Mouse (Mus musculus) stomach, embryonic 15.5 days (tissue): Measurements from ENCODE around the gene Zfhx3. TPM values are rescaled to one million over a fixed set of nuclear protein-coding genes. Genes with fewer than 3 reads are reported as not detected.

ENCODE experiments used
- ATAC-seq: fragments of 200-750 bp; cut with Nextera tagmentation; 2 replicates; pipeline ENCODE4 v1.8.0; 2017; ENCODE audit warnings: low read depth, moderate number of reproducible peaks, moderate TSS enrichment; ENCODE audit not compliant: insufficient read depth, low FRiP score
- H3K27ac ChIP-seq: fragments of 300-500 bp; sonication (generic); 2 replicates; pipeline ENCODE4 v1.5.1; 2015; ENCODE audit warnings: mild to moderate bottlenecking, inconsistent platforms
- H3K27me3 ChIP-seq: fragments of 300-500 bp; sonication (generic); replicated peaks from 2 replicates; pipeline ENCODE4 v1.6.1; 2015; ENCODE audit warnings: inconsistent platforms
- H3K36me3 ChIP-seq: fragments of 300-500 bp; sonication (generic); 2 replicates; pipeline ENCODE4 v1.6.1; 2015; ENCODE audit warnings: inconsistent platforms
- H3K4me1 ChIP-seq: fragments of 300-500 bp; sonication (generic); 2 replicates; pipeline ENCODE4 v1.6.1; 2015; ENCODE audit warnings: inconsistent platforms
- H3K4me2 ChIP-seq: fragments of 300-500 bp; sonication (generic); 2 replicates; pipeline ENCODE4 v1.6.1; 2015; ENCODE audit warnings: mild to moderate bottlenecking, inconsistent platforms
- H3K4me3 ChIP-seq: fragments of 300-500 bp; sonication (generic); replicated peaks from 2 replicates; pipeline ENCODE4 v1.5.1; 2015; ENCODE audit warnings: inconsistent platforms
- H3K9ac ChIP-seq: fragments of 300-500 bp; sonication (generic); 2 replicates; pipeline ENCODE4 v1.6.1; 2015; ENCODE audit warnings: inconsistent platforms
- H3K9me3 ChIP-seq: fragments of 300-500 bp; sonication (generic); 2 replicates; pipeline ENCODE4 v1.6.1; 2016; ENCODE audit warnings: inconsistent platforms
- WGBS: fragments of 180-500 bp; shearing (Covaris S2); methylation state at CpG from one replicate; pipeline ENCODE4 v1.1.7; 2015; 5-methylcytosine and 5-hydroxymethylcytosine counted together
- polyA plus RNA-seq: library from polyadenylated mRNA; unstranded; fragments of >200 nt; fragmentation: Nextera tagmentation; extraction: Ambion mirVana; gene quantifications from 2 replicates; pipeline ENCODE4 v1.2.1, GENCODE M21; 2015

Zfhx3 gene
- polyA plus RNA-seq, 1 experiment from 2014 or later = 12.9 TPM

GRCm38 (mm10) chr8:108621296-108621695 lies 678.9 kb downstream of the Zfhx3 start:
- ATAC-seq = no peak
- H3K36me3 ChIP-seq = no peaks in the 10 kb centered on the region
- 40% methylated on average over 7 of the region's 7 CpGs for WGBS
- no peaks in the 10 kb centered on the region for H3K4me1 ChIP-seq
- H3K4me2 ChIP-seq = no peak overlapping the region
- no peaks in the 10 kb centered on the region for H3K27me3 ChIP-seq
- H3K4me3 ChIP-seq = no peak overlapping the region
- no peak overlapping the region for H3K27ac ChIP-seq
- H3K9me3 ChIP-seq = no peaks in the 10 kb centered on the region
- H3K9ac ChIP-seq = no peak overlapping the region

GRCm38 (mm10) chr8:108623660-108624059 lies 681.2 kb downstream of the Zfhx3 start:
- H3K4me2 ChIP-seq = no peak overlapping the region
- H3K9ac ChIP-seq = no peak overlapping the region
- H3K36me3 ChIP-seq = no peaks in the 10 kb centered on the region
- H3K27ac ChIP-seq = no peak overlapping the region
- no peaks in the 10 kb centered on the region for H3K9me3 ChIP-seq
- no peak overlapping the region for H3K4me3 ChIP-seq
- H3K4me1 ChIP-seq = no peaks in the 10 kb centered on the region
- no peak for ATAC-seq
- no peaks in the 10 kb centered on the region for H3K27me3 ChIP-seq
- WGBS = 59% methylated on average over 5 of the region's 5 CpGs

GRCm38 (mm10) chr8:108625571-108626120 lies 683.2 kb downstream of the Zfhx3 start:
- Histone ChIP-seq H3K4me2 (no peak overlapping the region), H3K27me3 (no peaks in the 10 kb centered on the region), H3K27ac (no peak overlapping the region), H3K4me3 (no peak overlapping the region), H3K36me3 (no peaks in the 10 kb centered on the region), H3K9ac (no peak overlapping the region), H3K9me3 (no peaks in the 10 kb centered on the region), H3K4me1 (no peaks in the 10 kb centered on the region)
- ATAC-seq = no peak
- 77% methylated on average over 9 of the region's 9 CpGs for WGBS

- Histone ChIP-seq H3K27me3 (no peaks in the 10 kb centered on the region), H3K4me1 (no peaks in the 10 kb centered on the region), H3K36me3 (no peaks in the 10 kb centered on the region), H3K27ac (no peak overlapping the region), H3K4me2 (no peak overlapping the region), H3K4me3 (no peak overlapping the region), H3K9me3 (no peaks in the 10 kb centered on the region), H3K9ac (no peak overlapping the region)
- 86% methylated on average over 1 of the region's 1 CpGs for WGBS
- no peak for ATAC-seq
Observed at GRCm38 (mm10) chr8:108631069-108631468, 688.6 kb downstream of the Zfhx3 start.

- WGBS = 49% methylated on average over 3 of the region's 3 CpGs
- H3K4me1 ChIP-seq = no peaks in the 10 kb centered on the region
- no peak overlapping the region for H3K4me3 ChIP-seq
- no peaks in the 10 kb centered on the region for H3K9me3 ChIP-seq
- ATAC-seq = no peak
- H3K9ac ChIP-seq = no peak overlapping the region
- H3K27me3 ChIP-seq = no peaks in the 10 kb centered on the region
- H3K36me3 ChIP-seq = no peaks in the 10 kb centered on the region
- no peak overlapping the region for H3K4me2 ChIP-seq
- H3K27ac ChIP-seq = no peak overlapping the region
Observed at GRCm38 (mm10) chr8:108634282-108634681, 691.8 kb downstream of the Zfhx3 start.

GRCm38 (mm10) chr8:108637887-108638286 lies 695.4 kb downstream of the Zfhx3 start:
- H3K9ac ChIP-seq = no peak overlapping the region
- H3K27ac ChIP-seq = no peak overlapping the region
- no peaks in the 10 kb centered on the region for H3K27me3 ChIP-seq
- no peak overlapping the region for H3K4me3 ChIP-seq
- H3K36me3 ChIP-seq = no peaks in the 10 kb centered on the region
- WGBS = 86% methylated on average over 2 of the region's 2 CpGs
- H3K9me3 ChIP-seq = no peaks in the 10 kb centered on the region
- no peak for ATAC-seq
- no peaks in the 10 kb centered on the region for H3K4me1 ChIP-seq
- no peak overlapping the region for H3K4me2 ChIP-seq

GRCm38 (mm10) chr8:108645660-108646059 lies 703.2 kb downstream of the Zfhx3 start:
- peaks cover 8% of the 10 kb centered on the region; the same call in 1 of the 2 replicates for H3K4me1 ChIP-seq
- H3K36me3 ChIP-seq = no peaks in the 10 kb centered on the region
- ATAC-seq = no peak
- H3K27ac ChIP-seq = no peak overlapping the region
- H3K27me3 ChIP-seq = no peaks in the 10 kb centered on the region
- WGBS = 81% methylated on average over 3 of the region's 3 CpGs
- no peak overlapping the region for H3K4me2 ChIP-seq
- no peak overlapping the region for H3K9ac ChIP-seq
- no peak overlapping the region for H3K4me3 ChIP-seq
- H3K9me3 ChIP-seq = no peaks in the 10 kb centered on the region

GRCm38 (mm10) chr8:108647556-108647955 lies 705.1 kb downstream of the Zfhx3 start:
- Histone ChIP-seq H3K27ac (peak overlapping the region; percentile 13; the same call in 1 of the 2 replicates), H3K9me3 (no peaks in the 10 kb centered on the region), H3K4me2 (no peak overlapping the region), H3K4me1 (peaks cover 8% of the 10 kb centered on the region; the same call in 1 of the 2 replicates), H3K9ac (no peak overlapping the region), H3K36me3 (no peaks in the 10 kb centered on the region), H3K4me3 (no peak overlapping the region), H3K27me3 (no peaks in the 10 kb centered on the region)
- WGBS = 19% methylated on average over 8 of the region's 8 CpGs
- no peak for ATAC-seq

- no peak overlapping the region for H3K4me2 ChIP-seq
- H3K27ac ChIP-seq = no peak overlapping the region
- H3K4me1 ChIP-seq = peaks cover 8% of the 10 kb centered on the region; the same call in 1 of the 2 replicates
- no peak overlapping the region for H3K4me3 ChIP-seq
- H3K36me3 ChIP-seq = no peaks in the 10 kb centered on the region
- no peak overlapping the region for H3K9ac ChIP-seq
- 64% methylated on average over 6 of the region's 6 CpGs for WGBS
- no peaks in the 10 kb centered on the region for H3K27me3 ChIP-seq
- H3K9me3 ChIP-seq = no peaks in the 10 kb centered on the region
- ATAC-seq = no peak
Observed at GRCm38 (mm10) chr8:108648993-108649392, 706.5 kb downstream of the Zfhx3 start.

GRCm38 (mm10) chr8:108650837-108651236 lies 708.4 kb downstream of the Zfhx3 start:
- H3K27ac ChIP-seq = no peak overlapping the region
- H3K9me3 ChIP-seq = no peaks in the 10 kb centered on the region
- H3K4me3 ChIP-seq = no peak overlapping the region
- no peaks in the 10 kb centered on the region for H3K27me3 ChIP-seq
- no peak for ATAC-seq
- H3K4me2 ChIP-seq = no peak overlapping the region
- no peaks in the 10 kb centered on the region for H3K36me3 ChIP-seq
- 93% methylated on average over 8 of the region's 8 CpGs for WGBS
- no peak overlapping the region for H3K9ac ChIP-seq
- H3K4me1 ChIP-seq = peaks cover 8% of the 10 kb centered on the region; the same call in 1 of the 2 replicates

- no peaks in the 10 kb centered on the region for H3K36me3 ChIP-seq
- H3K9ac ChIP-seq = no peak overlapping the region
- H3K4me2 ChIP-seq = no peak overlapping the region
- H3K27me3 ChIP-seq = no peaks in the 10 kb centered on the region
- no peaks in the 10 kb centered on the region for H3K9me3 ChIP-seq
- ATAC-seq = no peak
- no peak overlapping the region for H3K27ac ChIP-seq
- 42% methylated on average over 5 of the region's 5 CpGs for WGBS
- H3K4me3 ChIP-seq = no peak overlapping the region
- no peaks in the 10 kb centered on the region for H3K4me1 ChIP-seq
Observed at GRCm38 (mm10) chr8:108661486-108662093, 719.1 kb downstream of the Zfhx3 start.

GRCm38 (mm10) chr8:108662766-108663165 lies 720.3 kb downstream of the Zfhx3 start:
- H3K36me3 ChIP-seq = no peaks in the 10 kb centered on the region

More at GRCm38 (mm10) chr8:108662766-108663165, 720.3 kb downstream of the Zfhx3 start:
- WGBS = 76% methylated on average over 3 of the region's 3 CpGs
- no peak for ATAC-seq
- H3K27ac ChIP-seq = no peak overlapping the region
- no peaks in the 10 kb centered on the region for H3K4me1 ChIP-seq
- no peak overlapping the region for H3K4me3 ChIP-seq
- no peaks in the 10 kb centered on the region for H3K9me3 ChIP-seq
- no peak overlapping the region for H3K4me2 ChIP-seq
- H3K9ac ChIP-seq = no peak overlapping the region
- H3K27me3 ChIP-seq = no peaks in the 10 kb centered on the region
